Mouse (Mus musculus): ENCODE measurements around the gene Perp. TPM values are rescaled to one million over a fixed set of nuclear protein-coding genes. Genes with fewer than 3 reads are reported as not detected.

Perp gene
- polyA plus RNA-seq, 1 experiment from 2014 or later = 77.2 TPM

GRCm38 (mm10) chr10:18879160-18879559 is 34.3 kb downstream of the Perp start:
- H3K9me3 ChIP-seq (ENCODE audit: control insufficient read depth, low read length) = no peaks in the 10 kb centered on the region
- H3K36me3 ChIP-seq (ENCODE audit: control insufficient read depth, insufficient read depth, low read length) = no peaks in the 10 kb centered on the region
- H3K9ac ChIP-seq (ENCODE audit: low read depth, low read length) = no peak overlapping the region
- WGBS = 78% methylated on average over 4 of the region's 4 CpGs
- no peaks in the 10 kb centered on the region for H3K27me3 ChIP-seq (replicated peaks; ENCODE audit: control insufficient read depth, insufficient read depth, low read length)
- H3K27ac ChIP-seq (ENCODE audit: low read length) = no peak overlapping the region
- H3K4me3 ChIP-seq (ENCODE audit: low read length) = no peak overlapping the region
- no peak overlapping the region for H3K4me2 ChIP-seq (ENCODE audit: low read depth, low read length)
- peaks cover 3% of the 10 kb centered on the region; the same call in 1 of the 2 replicates for H3K4me1 ChIP-seq (ENCODE audit: control insufficient read depth, insufficient read depth, low read length)
- no peak for ATAC-seq

- Histone ChIP-seq H3K4me2 (ENCODE audit: low read depth, low read length) (no peak overlapping the region), H3K27ac (ENCODE audit: low read length) (no peak overlapping the region), H3K4me1 (ENCODE audit: control insufficient read depth, insufficient read depth, low read length) (peaks cover 3% of the 10 kb centered on the region; the same call in 1 of the 2 replicates), H3K9ac (ENCODE audit: low read depth, low read length) (no peak overlapping the region), H3K36me3 (ENCODE audit: control insufficient read depth, insufficient read depth, low read length) (no peaks in the 10 kb centered on the region), H3K27me3 (replicated peaks; ENCODE audit: control insufficient read depth, insufficient read depth, low read length) (no peaks in the 10 kb centered on the region), H3K4me3 (ENCODE audit: low read length) (no peak overlapping the region), H3K9me3 (ENCODE audit: control insufficient read depth, low read length) (no peaks in the 10 kb centered on the region)
- WGBS = 80% methylated on average over 1 of the region's 1 CpGs
- no peak for ATAC-seq
Measured at GRCm38 (mm10) chr10:18879690-18880089, 34.9 kb downstream of the Perp start.

DNA sequence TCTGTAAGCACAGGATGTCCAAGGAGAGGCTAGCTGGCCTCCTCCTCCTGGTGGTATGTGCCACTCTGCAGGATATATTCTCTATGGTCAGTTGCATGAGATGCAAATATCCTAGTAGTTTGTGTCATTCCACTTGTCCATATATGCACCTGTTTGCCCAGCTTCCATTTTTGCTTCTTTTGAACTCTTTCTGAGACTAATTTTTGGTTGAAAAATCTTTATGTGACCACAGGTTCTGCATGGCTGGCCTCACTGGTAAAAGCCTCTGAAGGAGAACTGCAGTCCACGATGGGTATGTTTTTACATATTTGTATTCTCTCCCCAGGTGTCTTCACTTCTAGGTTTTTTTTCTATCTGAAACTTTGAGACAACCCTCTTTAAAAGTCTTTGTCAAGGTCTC is 37.4 kb downstream of the Perp start:
- Histone ChIP-seq H3K9me3 (ENCODE audit: control insufficient read depth, low read length) (no peaks in the 10 kb centered on the region), H3K27ac (ENCODE audit: low read length) (no peak overlapping the region), H3K4me1 (ENCODE audit: control insufficient read depth, insufficient read depth, low read length) (no peaks in the 10 kb centered on the region), H3K4me2 (ENCODE audit: low read depth, low read length) (no peak overlapping the region), H3K4me3 (ENCODE audit: low read length) (no peak overlapping the region), H3K27me3 (replicated peaks; ENCODE audit: control insufficient read depth, insufficient read depth, low read length) (no peaks in the 10 kb centered on the region), H3K9ac (ENCODE audit: low read depth, low read length) (no peak overlapping the region), H3K36me3 (ENCODE audit: control insufficient read depth, insufficient read depth, low read length) (no peaks in the 10 kb centered on the region)
- ATAC-seq = no peak
- WGBS = 79% methylated on average over 1 of the region's 1 CpGs

GRCm38 (mm10) chr10:18886918-18887625 is 42.3 kb downstream of the Perp start:
- no peaks in the 10 kb centered on the region for H3K9me3 ChIP-seq (ENCODE audit: control insufficient read depth, low read length)
- H3K9ac ChIP-seq (ENCODE audit: low read depth, low read length) = no peak overlapping the region
- no peak overlapping the region for H3K4me3 ChIP-seq (ENCODE audit: low read length)
- H3K36me3 ChIP-seq (ENCODE audit: control insufficient read depth, insufficient read depth, low read length) = no peaks in the 10 kb centered on the region
- H3K27me3 ChIP-seq (replicated peaks; ENCODE audit: control insufficient read depth, insufficient read depth, low read length) = no peaks in the 10 kb centered on the region
- no peaks in the 10 kb centered on the region for H3K4me1 ChIP-seq (ENCODE audit: control insufficient read depth, insufficient read depth, low read length)
- no peak for ATAC-seq
- H3K4me2 ChIP-seq (ENCODE audit: low read depth, low read length) = no peak overlapping the region
- H3K27ac ChIP-seq (ENCODE audit: low read length) = no peak overlapping the region
- WGBS = 69% methylated on average over 4 of the region's 4 CpGs

- ATAC-seq = no peak
- 91% methylated on average over 1 of the region's 1 CpGs for WGBS
Measured at GRCm38 (mm10) chr10:18888751-18889150, 43.9 kb downstream of the Perp start.

GRCm38 (mm10) chr10:18889255-18889654 is 44.4 kb downstream of the Perp start:
- whole genome bisulfite sequencing = 86% methylated on average over 1 of the region's 1 CpGs
- no peak overlapping the region for H3K27ac ChIP-seq (ENCODE audit: low read length)
- no peaks in the 10 kb centered on the region for H3K4me1 ChIP-seq (ENCODE audit: control insufficient read depth, insufficient read depth, low read length)
- no peaks in the 10 kb centered on the region for H3K36me3 ChIP-seq (ENCODE audit: control insufficient read depth, insufficient read depth, low read length)
- no peaks in the 10 kb centered on the region for H3K27me3 ChIP-seq (replicated peaks; ENCODE audit: control insufficient read depth, insufficient read depth, low read length)
- no peak overlapping the region for H3K9ac ChIP-seq (ENCODE audit: low read depth, low read length)
- no peak overlapping the region for H3K4me3 ChIP-seq (ENCODE audit: low read length)
- H3K4me2 ChIP-seq (ENCODE audit: low read depth, low read length) = no peak overlapping the region
- no peak for ATAC-seq
- no peaks in the 10 kb centered on the region for H3K9me3 ChIP-seq (ENCODE audit: control insufficient read depth, low read length)

More at GRCm38 (mm10) chr10:18888751-18889150, 43.9 kb downstream of the Perp start:
- H3K36me3 ChIP-seq (ENCODE audit: control insufficient read depth, insufficient read depth, low read length) = no peaks in the 10 kb centered on the region
- no peak overlapping the region for H3K4me3 ChIP-seq (ENCODE audit: low read length)
- no peaks in the 10 kb centered on the region for H3K9me3 ChIP-seq (ENCODE audit: control insufficient read depth, low read length)
- no peaks in the 10 kb centered on the region for H3K4me1 ChIP-seq (ENCODE audit: control insufficient read depth, insufficient read depth, low read length)
- no peak overlapping the region for H3K4me2 ChIP-seq (ENCODE audit: low read depth, low read length)
- no peak overlapping the region for H3K9ac ChIP-seq (ENCODE audit: low read depth, low read length)
- H3K27me3 ChIP-seq (replicated peaks; ENCODE audit: control insufficient read depth, insufficient read depth, low read length) = no peaks in the 10 kb centered on the region
- H3K27ac ChIP-seq (ENCODE audit: low read length) = no peak overlapping the region

DNA sequence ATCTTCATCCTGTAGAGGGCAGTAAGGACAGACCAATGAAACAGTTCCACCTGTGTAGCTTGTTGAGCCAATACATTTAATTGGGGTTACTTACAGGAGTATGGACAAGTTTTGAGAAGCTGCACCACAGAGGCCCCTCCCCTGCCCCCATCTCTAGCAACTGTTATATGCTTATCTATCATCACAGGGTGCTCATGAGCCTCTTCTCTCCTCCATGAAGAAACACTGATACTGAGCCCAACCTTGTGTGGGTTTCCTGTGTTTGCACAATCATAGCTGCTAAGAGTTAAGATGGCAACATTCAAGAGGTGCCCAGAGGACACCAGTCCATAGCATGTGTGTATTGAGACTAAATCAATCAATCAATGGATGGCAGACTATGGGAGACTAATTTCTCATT is 46.3 kb downstream of the Perp start:
- Histone ChIP-seq H3K4me2 (ENCODE audit: low read depth, low read length) (no peak overlapping the region), H3K27me3 (replicated peaks; ENCODE audit: control insufficient read depth, insufficient read depth, low read length) (no peaks in the 10 kb centered on the region)
- ATAC-seq = no peak

GRCm38 (mm10) chr10:18892102-18892501 is 47.3 kb downstream of the Perp start:
- H3K27me3 ChIP-seq (replicated peaks; ENCODE audit: control insufficient read depth, insufficient read depth, low read length) = no peaks in the 10 kb centered on the region
- H3K9ac ChIP-seq (ENCODE audit: low read depth, low read length) = no peak overlapping the region
- H3K9me3 ChIP-seq (ENCODE audit: control insufficient read depth, low read length) = no peaks in the 10 kb centered on the region
- no peaks in the 10 kb centered on the region for H3K4me1 ChIP-seq (ENCODE audit: control insufficient read depth, insufficient read depth, low read length)
- no peaks in the 10 kb centered on the region for H3K36me3 ChIP-seq (ENCODE audit: control insufficient read depth, insufficient read depth, low read length)
- no peak overlapping the region for H3K4me2 ChIP-seq (ENCODE audit: low read depth, low read length)
- ATAC-seq = no peak
- 71% methylated on average over 1 of the region's 1 CpGs for WGBS
- H3K4me3 ChIP-seq (ENCODE audit: low read length) = no peak overlapping the region
- no peak overlapping the region for H3K27ac ChIP-seq (ENCODE audit: low read length)

More for the DNA sequence above, 46.3 kb downstream of the Perp start:
- no peaks in the 10 kb centered on the region for H3K36me3 ChIP-seq (ENCODE audit: control insufficient read depth, insufficient read depth, low read length)
- no peak overlapping the region for H3K27ac ChIP-seq (ENCODE audit: low read length)
- no peaks in the 10 kb centered on the region for H3K9me3 ChIP-seq (ENCODE audit: control insufficient read depth, low read length)
- H3K4me3 ChIP-seq (ENCODE audit: low read length) = no peak overlapping the region
- H3K9ac ChIP-seq (ENCODE audit: low read depth, low read length) = no peak overlapping the region
- no peaks in the 10 kb centered on the region for H3K4me1 ChIP-seq (ENCODE audit: control insufficient read depth, insufficient read depth, low read length)

GRCm38 (mm10) chr10:18894259-18895166 is 49.7 kb downstream of the Perp start:
- H3K27ac ChIP-seq (ENCODE audit: low read length) = no peak overlapping the region
- WGBS = 47% methylated on average over 6 of the region's 6 CpGs
- no peak for ATAC-seq

More at GRCm38 (mm10) chr10:18894259-18895166, 49.7 kb downstream of the Perp start:
- Histone ChIP-seq H3K27me3 (replicated peaks; ENCODE audit: control insufficient read depth, insufficient read depth, low read length) (no peaks in the 10 kb centered on the region), H3K4me1 (ENCODE audit: control insufficient read depth, insufficient read depth, low read length) (no peaks in the 10 kb centered on the region), H3K4me3 (ENCODE audit: low read length) (no peak overlapping the region), H3K4me2 (ENCODE audit: low read depth, low read length) (no peak overlapping the region), H3K36me3 (ENCODE audit: control insufficient read depth, insufficient read depth, low read length) (no peaks in the 10 kb centered on the region), H3K9me3 (ENCODE audit: control insufficient read depth, low read length) (no peaks in the 10 kb centered on the region), H3K9ac (ENCODE audit: low read depth, low read length) (no peak overlapping the region)
